Mouse (Mus musculus): ENCODE measurements around the gene Ppil6. TPM values are rescaled to one million over a fixed set of nuclear protein-coding genes. Genes with fewer than 3 reads are reported as not detected.
A peak's percentile ranks its signal among the peaks of the same experiment; 100 is the strongest.
"Not testable (repeated sequence)": the region's sequence is repeated elsewhere in the genome, so short reads cannot be mapped to it uniquely, and the experiment has no call there.

Gene Ppil6
- polyA plus RNA-seq, 1 experiment from 2014 or later = 1.4 TPM

DNA sequence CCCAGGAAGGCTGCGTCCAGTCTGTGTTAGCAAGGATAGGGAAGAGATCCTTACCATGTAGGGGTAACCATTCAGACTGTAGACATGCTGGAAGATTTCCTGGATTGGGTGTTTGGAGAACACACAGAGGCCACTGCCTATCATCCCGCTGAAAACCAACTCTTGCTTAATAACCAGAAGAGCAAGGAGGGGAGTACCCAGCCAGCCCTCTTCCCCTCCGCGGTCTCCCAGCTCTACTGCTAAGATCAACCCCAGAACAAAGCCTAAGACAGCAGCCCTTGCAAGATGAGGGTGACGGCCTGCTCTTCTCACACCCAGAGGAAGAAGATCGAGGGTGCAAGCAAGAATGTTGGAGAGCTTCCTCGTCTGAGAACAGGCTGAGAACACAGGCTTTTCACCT lies 1.4 kb upstream of the Ppil6 start:
- Histone ChIP-seq H3K4me3 (ENCODE audit: low read length) (peak overlapping the region; percentile 75), H3K4me1 (ENCODE audit: control insufficient read depth, insufficient read depth, low read length) (peaks cover 12% of the 10 kb centered on the region), H3K9me3 (replicated peaks; ENCODE audit: control insufficient read depth, low read length) (no peaks in the 10 kb centered on the region), H3K4me2 (ENCODE audit: low read depth, low read length) (peak overlapping the region; percentile 100), H3K9ac (ENCODE audit: low read length) (peak overlapping the region; percentile 83), H3K27me3 (ENCODE audit: control insufficient read depth, insufficient read depth, low read length) (no peaks in the 10 kb centered on the region), H3K27ac (ENCODE audit: low read length) (no peak overlapping the region), H3K36me3 (ENCODE audit: control insufficient read depth, insufficient read depth) (peaks cover 30% of the 10 kb centered on the region)
- ATAC-seq (replicated peaks; ENCODE audit: extremely low read depth, insufficient read depth, low FRiP score) = no peak
- WGBS = 32% methylated on average over 7 of the region's 7 CpGs

DNA sequence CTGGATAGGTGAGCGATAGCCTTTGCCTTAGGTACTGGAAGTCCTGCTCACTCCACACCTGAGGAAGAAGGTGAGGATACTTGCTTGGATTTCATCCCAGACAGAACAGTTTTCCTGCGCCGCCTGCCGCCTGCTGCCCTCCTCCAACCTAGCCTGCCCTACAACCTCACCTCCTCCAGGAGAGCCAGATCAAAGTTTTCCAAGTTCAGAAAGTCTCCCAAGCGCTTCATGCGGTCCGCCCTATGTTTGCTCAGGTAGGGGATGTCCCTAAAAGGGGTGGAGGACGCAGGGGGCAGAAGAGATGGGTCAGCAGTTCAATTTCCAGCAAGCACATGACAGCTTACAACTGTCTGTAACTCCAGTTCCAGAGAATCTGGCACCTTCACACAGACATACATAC lies 945 bp upstream of the Ppil6 start:
- Histone ChIP-seq H3K27me3 (ENCODE audit: control insufficient read depth, insufficient read depth, low read length) (no peaks in the 10 kb centered on the region), H3K9me3 (replicated peaks; ENCODE audit: control insufficient read depth, low read length) (no peaks in the 10 kb centered on the region), H3K4me1 (ENCODE audit: control insufficient read depth, insufficient read depth, low read length) (peaks cover 12% of the 10 kb centered on the region), H3K4me3 (ENCODE audit: low read length) (peak overlapping the region; percentile 75), H3K27ac (ENCODE audit: low read length) (no peak overlapping the region), H3K9ac (ENCODE audit: low read length) (peak overlapping the region; percentile 83), H3K4me2 (ENCODE audit: low read depth, low read length) (peak overlapping the region; percentile 100), H3K36me3 (ENCODE audit: control insufficient read depth, insufficient read depth) (peaks cover 26% of the 10 kb centered on the region)
- ATAC-seq (replicated peaks; ENCODE audit: extremely low read depth, insufficient read depth, low FRiP score) = no peak
- WGBS = 23% methylated on average over 8 of the region's 8 CpGs

DNA sequence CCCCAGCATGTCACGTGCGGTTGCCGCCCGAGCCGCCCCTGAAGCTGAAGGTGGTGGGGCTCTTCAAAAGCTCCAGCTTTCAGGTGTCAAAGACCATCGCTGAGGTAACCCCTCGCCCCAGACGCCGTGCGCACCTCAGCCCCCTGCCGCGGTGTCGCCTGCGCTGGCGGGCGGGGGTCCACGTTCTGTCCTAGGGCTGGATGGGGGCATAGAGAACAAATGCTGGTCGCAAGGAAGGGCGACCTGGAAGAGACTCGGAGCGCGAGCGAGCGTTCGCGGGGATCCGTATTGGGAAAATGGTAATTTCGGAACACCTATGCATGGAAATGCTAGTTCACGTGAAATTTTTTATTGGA lies 257 bp downstream of the Ppil6 start:
- H3K4me3 ChIP-seq (ENCODE audit: low read length) = peak overlapping the region; percentile 75
- H3K9ac ChIP-seq (ENCODE audit: low read length) = peak overlapping the region; percentile 77
- peak; percentile 31 for ATAC-seq (replicated peaks; ENCODE audit: extremely low read depth, insufficient read depth, low FRiP score)
- H3K27me3 ChIP-seq (ENCODE audit: control insufficient read depth, insufficient read depth, low read length) = no peaks in the 10 kb centered on the region
- H3K4me1 ChIP-seq (ENCODE audit: control insufficient read depth, insufficient read depth, low read length) = peaks cover 12% of the 10 kb centered on the region
- peak overlapping the region; percentile 100 for H3K4me2 ChIP-seq (ENCODE audit: low read depth, low read length)
- H3K27ac ChIP-seq (ENCODE audit: low read length) = no peak overlapping the region
- peaks cover 17% of the 10 kb centered on the region for H3K36me3 ChIP-seq (ENCODE audit: control insufficient read depth, insufficient read depth)
- H3K9me3 ChIP-seq (replicated peaks; ENCODE audit: control insufficient read depth, low read length) = no peaks in the 10 kb centered on the region
- WGBS = under 1% methylated on average over 29 of the region's 29 CpGs

DNA sequence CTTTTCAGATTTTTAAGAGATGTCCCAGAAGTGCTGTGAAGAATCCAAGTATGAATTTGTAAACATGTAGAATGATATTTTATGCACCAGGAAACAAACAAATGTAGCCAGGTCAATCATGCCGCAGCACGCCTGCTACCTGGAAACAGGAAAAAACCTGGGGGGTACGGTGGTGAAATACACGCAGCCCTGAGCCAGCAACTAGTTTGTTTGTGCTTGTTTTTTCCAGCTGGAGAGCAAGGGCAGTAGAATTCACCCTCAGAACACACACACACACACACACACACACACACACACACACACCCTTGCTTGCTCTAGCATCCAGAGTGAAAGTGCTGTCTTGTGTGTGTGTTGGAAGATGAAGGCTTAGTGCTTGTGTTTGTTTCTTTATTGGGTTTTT lies 872 bp downstream of the Ppil6 start:
- ATAC-seq (replicated peaks; ENCODE audit: extremely low read depth, insufficient read depth, low FRiP score) = no peak
- Histone ChIP-seq H3K4me2 (ENCODE audit: low read depth, low read length) (no peak overlapping the region), H3K27ac (ENCODE audit: low read length) (no peak overlapping the region), H3K9ac (ENCODE audit: low read length) (no peak overlapping the region), H3K36me3 (ENCODE audit: control insufficient read depth, insufficient read depth) (peaks cover 11% of the 10 kb centered on the region), H3K4me3 (ENCODE audit: low read length) (no peak overlapping the region), H3K27me3 (ENCODE audit: control insufficient read depth, insufficient read depth, low read length) (no peaks in the 10 kb centered on the region), H3K4me1 (ENCODE audit: control insufficient read depth, insufficient read depth, low read length) (peaks cover 12% of the 10 kb centered on the region), H3K9me3 (replicated peaks; ENCODE audit: control insufficient read depth, low read length) (no peaks in the 10 kb centered on the region)
- 45% methylated on average over 4 of the region's 4 CpGs for WGBS

GRCm38 (mm10) chr10:41500941-41501340 lies 10.7 kb downstream of the Ppil6 start:
- Histone ChIP-seq H3K9me3 (replicated peaks; ENCODE audit: control insufficient read depth, low read length) (no peaks in the 10 kb centered on the region), H3K27me3 (ENCODE audit: control insufficient read depth, insufficient read depth, low read length) (no peaks in the 10 kb centered on the region), H3K36me3 (ENCODE audit: control insufficient read depth, insufficient read depth) (no peaks in the 10 kb centered on the region), H3K9ac (ENCODE audit: low read length) (no peak overlapping the region), H3K4me2 (ENCODE audit: low read depth, low read length) (no peak overlapping the region), H3K4me3 (ENCODE audit: low read length) (no peak overlapping the region), H3K4me1 (ENCODE audit: control insufficient read depth, insufficient read depth, low read length) (peaks cover 12% of the 10 kb centered on the region), H3K27ac (ENCODE audit: low read length) (peak overlapping the region; percentile 65)
- WGBS = 28% methylated on average over 4 of the region's 4 CpGs
- ATAC-seq (replicated peaks; ENCODE audit: extremely low read depth, insufficient read depth, low FRiP score) = 0 out of 2 replicates have a peak, but pooled peaks have one; percentile 41

- H3K27ac ChIP-seq (ENCODE audit: low read length) = no peak overlapping the region
- H3K4me1 ChIP-seq (ENCODE audit: control insufficient read depth, insufficient read depth, low read length) = peaks cover 12% of the 10 kb centered on the region
- H3K4me3 ChIP-seq (ENCODE audit: low read length) = no peak overlapping the region
- ATAC-seq (replicated peaks; ENCODE audit: extremely low read depth, insufficient read depth, low FRiP score) = no peak
- H3K36me3 ChIP-seq (ENCODE audit: control insufficient read depth, insufficient read depth) = no peaks in the 10 kb centered on the region
- 89% methylated on average over 1 of the region's 1 CpGs for WGBS
- H3K27me3 ChIP-seq (ENCODE audit: control insufficient read depth, insufficient read depth, low read length) = no peaks in the 10 kb centered on the region
- H3K9ac ChIP-seq (ENCODE audit: low read length) = no peak overlapping the region
- H3K9me3 ChIP-seq (replicated peaks; ENCODE audit: control insufficient read depth, low read length) = no peaks in the 10 kb centered on the region
- H3K4me2 ChIP-seq (ENCODE audit: low read depth, low read length) = no peak overlapping the region
Measured at GRCm38 (mm10) chr10:41504996-41505395, 14.8 kb downstream of the Ppil6 start.

DNA sequence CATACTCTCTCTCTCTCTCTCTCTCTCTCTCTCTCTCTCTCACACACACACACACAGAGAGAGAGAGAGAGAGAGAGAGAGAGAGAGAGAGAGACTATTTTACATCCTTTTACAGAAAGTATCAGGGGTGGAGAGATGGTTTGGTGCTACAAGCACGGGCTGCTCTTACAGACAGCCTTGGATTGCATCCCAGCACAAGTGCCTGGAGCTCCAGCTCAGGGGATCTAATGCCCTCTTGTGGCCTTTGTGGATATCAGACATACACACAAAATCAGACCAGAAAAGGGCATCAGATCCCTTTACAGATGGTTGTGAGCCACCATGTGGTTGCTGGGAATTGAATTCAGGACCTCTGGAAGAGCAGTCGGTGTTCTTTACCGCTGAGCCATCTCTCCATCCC lies 15.2 kb downstream of the Ppil6 start:
- not testable (repeated sequence) for H3K27me3 ChIP-seq (ENCODE audit: control insufficient read depth, insufficient read depth, low read length); H3K9me3 ChIP-seq (replicated peaks; ENCODE audit: control insufficient read depth, low read length); H3K27ac ChIP-seq (ENCODE audit: low read length); H3K4me3 ChIP-seq (ENCODE audit: low read length); H3K4me2 ChIP-seq (ENCODE audit: low read depth, low read length); H3K36me3 ChIP-seq (ENCODE audit: control insufficient read depth, insufficient read depth); ATAC-seq (replicated peaks; ENCODE audit: extremely low read depth, insufficient read depth, low FRiP score); H3K9ac ChIP-seq (ENCODE audit: low read length)
- 3% methylated on average over 3 of the region's 3 CpGs for WGBS
- peaks cover 12% of the 10 kb centered on the region for H3K4me1 ChIP-seq (ENCODE audit: control insufficient read depth, insufficient read depth, low read length)

- Histone ChIP-seq H3K36me3 (ENCODE audit: control insufficient read depth, insufficient read depth) (no peaks in the 10 kb centered on the region), H3K27ac (ENCODE audit: low read length) (no peak overlapping the region), H3K4me3 (ENCODE audit: low read length) (no peak overlapping the region), H3K4me1 (ENCODE audit: control insufficient read depth, insufficient read depth, low read length) (peaks cover 4% of the 10 kb centered on the region; the same call in 1 of the 2 replicates), H3K27me3 (ENCODE audit: control insufficient read depth, insufficient read depth, low read length) (no peaks in the 10 kb centered on the region), H3K9ac (ENCODE audit: low read length) (no peak overlapping the region), H3K9me3 (replicated peaks; ENCODE audit: control insufficient read depth, low read length) (no peaks in the 10 kb centered on the region), H3K4me2 (ENCODE audit: low read depth, low read length) (no peak overlapping the region)
- 35% methylated on average over 2 of the region's 2 CpGs for WGBS
- ATAC-seq (replicated peaks; ENCODE audit: extremely low read depth, insufficient read depth, low FRiP score) = no peak
Measured at GRCm38 (mm10) chr10:41509160-41509559, 18.9 kb downstream of the Ppil6 start.

DNA sequence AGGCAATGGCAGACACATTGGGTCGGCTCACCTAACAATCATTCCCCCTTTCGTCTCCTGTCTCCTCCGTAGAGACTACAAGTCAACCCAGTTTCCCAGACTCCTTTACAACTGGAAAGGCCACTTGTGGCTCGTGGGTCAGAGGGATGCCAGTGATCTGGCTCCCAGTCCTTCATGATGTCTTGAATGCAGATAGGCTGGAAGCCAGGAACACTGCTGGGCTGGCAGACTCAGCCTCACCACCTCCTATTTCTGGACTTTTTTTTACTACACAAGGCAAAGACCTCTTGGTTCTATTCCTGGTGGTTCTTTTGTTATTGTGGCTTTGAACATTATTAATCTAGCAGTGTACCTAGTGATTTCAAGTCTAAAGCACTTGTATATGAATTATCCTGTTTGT lies 24.1 kb downstream of the Ppil6 start:
- Histone ChIP-seq H3K4me2 (ENCODE audit: low read depth, low read length) (no peak overlapping the region), H3K9ac (ENCODE audit: low read length) (no peak overlapping the region), H3K27ac (ENCODE audit: low read length) (no peak overlapping the region), H3K9me3 (replicated peaks; ENCODE audit: control insufficient read depth, low read length) (no peaks in the 10 kb centered on the region), H3K4me1 (ENCODE audit: control insufficient read depth, insufficient read depth, low read length) (peaks cover 9% of the 10 kb centered on the region; the same call in 1 of the 2 replicates), H3K27me3 (ENCODE audit: control insufficient read depth, insufficient read depth, low read length) (no peaks in the 10 kb centered on the region), H3K4me3 (ENCODE audit: low read length) (no peak overlapping the region), H3K36me3 (ENCODE audit: control insufficient read depth, insufficient read depth) (no peaks in the 10 kb centered on the region)
- no peak for ATAC-seq (replicated peaks; ENCODE audit: extremely low read depth, insufficient read depth, low FRiP score)
- 51% methylated on average over 4 of the region's 4 CpGs for WGBS

DNA sequence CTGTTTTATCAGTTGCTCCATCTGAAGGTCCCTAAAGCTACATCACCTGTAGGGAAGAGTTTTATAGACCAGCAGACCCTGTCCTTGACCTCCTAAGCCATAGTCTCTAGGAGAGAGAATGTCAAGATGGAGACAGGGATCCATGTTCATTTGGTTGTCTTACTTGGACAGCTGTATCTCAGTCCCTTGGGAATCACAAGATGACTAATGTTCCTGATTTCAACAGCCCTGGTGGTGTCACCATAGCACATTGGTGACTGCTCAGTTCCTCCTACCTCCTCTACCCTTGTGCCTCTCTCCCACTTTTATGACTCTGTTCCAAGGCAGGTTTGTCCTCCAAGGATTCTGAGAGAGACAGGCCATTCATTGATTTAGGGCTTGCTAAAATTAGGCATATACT lies 24.7 kb downstream of the Ppil6 start:
- Histone ChIP-seq H3K27me3 (ENCODE audit: control insufficient read depth, insufficient read depth, low read length) (no peaks in the 10 kb centered on the region), H3K9ac (ENCODE audit: low read length) (no peak overlapping the region), H3K27ac (ENCODE audit: low read length) (no peak overlapping the region), H3K9me3 (replicated peaks; ENCODE audit: control insufficient read depth, low read length) (no peaks in the 10 kb centered on the region), H3K36me3 (ENCODE audit: control insufficient read depth, insufficient read depth) (no peaks in the 10 kb centered on the region), H3K4me1 (ENCODE audit: control insufficient read depth, insufficient read depth, low read length) (peaks cover 9% of the 10 kb centered on the region; the same call in 1 of the 2 replicates), H3K4me2 (ENCODE audit: low read depth, low read length) (no peak overlapping the region), H3K4me3 (ENCODE audit: low read length) (no peak overlapping the region)
- no peak for ATAC-seq (replicated peaks; ENCODE audit: extremely low read depth, insufficient read depth, low FRiP score)
